Mouse (Mus musculus): ENCODE measurements around the gene Ablim2.
A peak's percentile ranks its signal among the peaks of the same experiment; 100 is the strongest.

The Ablim2 gene

GRCm38 (mm10) chr5:35770246-35770645 lies 12.6 kb downstream of the Ablim2 start:
- no peak for DNase-seq (ENCODE audit: low read depth)

- DNase-seq (ENCODE audit: low read depth): no peak
Observed at GRCm38 (mm10) chr5:35770891-35771663, 13.4 kb downstream of the Ablim2 start.

GRCm38 (mm10) chr5:35773274-35774136 lies 15.8 kb downstream of the Ablim2 start:
- DNase-seq (ENCODE audit: low read depth): no peak

DNA sequence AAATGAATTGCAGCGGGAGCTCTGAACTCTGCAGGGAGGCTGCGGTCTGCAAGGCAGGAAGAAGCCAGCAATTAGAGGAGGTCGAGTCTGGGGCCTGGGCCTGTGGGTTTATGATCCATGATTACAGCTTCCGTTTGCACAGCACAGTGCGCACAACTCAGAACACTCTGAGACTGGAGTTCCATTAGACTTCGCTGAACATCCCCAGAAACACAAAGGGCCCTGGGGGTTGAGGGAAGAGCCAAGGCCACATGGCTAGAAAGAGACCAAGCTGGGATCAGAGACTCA lies 16.4 kb downstream of the Ablim2 start:
- DNase-seq (ENCODE audit: low read depth): no peak

- DNase-seq (ENCODE audit: low read depth): no peak
Observed at GRCm38 (mm10) chr5:35781116-35781515, 23.4 kb downstream of the Ablim2 start.

DNA sequence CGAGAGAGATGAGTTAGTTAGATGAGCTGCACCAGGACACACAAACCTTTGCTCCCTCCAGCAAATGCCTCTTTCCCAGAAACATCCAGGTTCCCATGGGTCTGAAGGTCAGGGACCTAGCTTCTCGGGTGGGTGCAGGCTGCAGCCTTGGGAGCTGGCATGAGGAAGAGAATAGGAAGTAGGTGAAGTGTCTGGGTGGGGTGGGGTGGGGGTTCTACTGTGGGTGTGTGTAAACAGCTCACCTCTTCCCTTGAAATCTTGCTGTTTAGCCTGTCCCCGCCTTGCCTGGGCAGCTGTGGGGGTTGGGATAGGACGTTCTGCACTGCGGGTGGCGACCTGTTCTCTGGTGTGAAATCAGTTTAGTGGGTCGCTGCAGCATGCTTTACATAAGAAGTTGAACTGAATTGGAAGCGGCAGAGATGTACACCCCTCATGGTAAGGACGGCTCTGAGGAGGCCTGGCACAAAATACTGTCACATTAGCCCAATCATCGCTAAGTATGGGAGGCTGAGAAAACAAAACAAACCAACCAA lies 25.0 kb downstream of the Ablim2 start:
- DNase-seq (ENCODE audit: low read depth): no peak

- DNase-seq (ENCODE audit: low read depth): no peak
Observed at GRCm38 (mm10) chr5:35785853-35786252, 28.2 kb downstream of the Ablim2 start.

DNA sequence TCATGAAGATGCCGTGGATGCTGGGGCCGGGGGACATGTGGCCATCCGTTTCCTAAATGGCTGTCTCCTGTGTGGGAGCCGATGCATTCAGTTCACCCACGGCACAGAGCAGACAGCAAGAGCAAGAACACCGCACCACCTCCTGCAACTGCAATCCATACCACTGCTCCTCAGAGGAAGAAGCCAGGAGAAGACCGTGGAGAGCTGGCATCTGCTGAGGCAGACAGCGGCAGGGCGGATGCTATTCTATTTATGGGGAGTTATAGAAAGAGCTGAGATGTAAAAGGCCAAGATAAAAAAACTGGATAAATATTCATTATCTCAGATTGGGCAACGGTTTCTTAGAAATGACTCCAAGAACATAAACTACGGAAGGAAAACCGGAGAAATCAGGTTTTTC lies 30.2 kb downstream of the Ablim2 start:
- DNase-seq (ENCODE audit: low read depth): no peak

- no peak for DNase-seq (ENCODE audit: low read depth)
Observed at GRCm38 (mm10) chr5:35788719-35789118, 31.0 kb downstream of the Ablim2 start.

GRCm38 (mm10) chr5:35789697-35790096 lies 32.0 kb downstream of the Ablim2 start:
- no peak for DNase-seq (ENCODE audit: low read depth)

DNA sequence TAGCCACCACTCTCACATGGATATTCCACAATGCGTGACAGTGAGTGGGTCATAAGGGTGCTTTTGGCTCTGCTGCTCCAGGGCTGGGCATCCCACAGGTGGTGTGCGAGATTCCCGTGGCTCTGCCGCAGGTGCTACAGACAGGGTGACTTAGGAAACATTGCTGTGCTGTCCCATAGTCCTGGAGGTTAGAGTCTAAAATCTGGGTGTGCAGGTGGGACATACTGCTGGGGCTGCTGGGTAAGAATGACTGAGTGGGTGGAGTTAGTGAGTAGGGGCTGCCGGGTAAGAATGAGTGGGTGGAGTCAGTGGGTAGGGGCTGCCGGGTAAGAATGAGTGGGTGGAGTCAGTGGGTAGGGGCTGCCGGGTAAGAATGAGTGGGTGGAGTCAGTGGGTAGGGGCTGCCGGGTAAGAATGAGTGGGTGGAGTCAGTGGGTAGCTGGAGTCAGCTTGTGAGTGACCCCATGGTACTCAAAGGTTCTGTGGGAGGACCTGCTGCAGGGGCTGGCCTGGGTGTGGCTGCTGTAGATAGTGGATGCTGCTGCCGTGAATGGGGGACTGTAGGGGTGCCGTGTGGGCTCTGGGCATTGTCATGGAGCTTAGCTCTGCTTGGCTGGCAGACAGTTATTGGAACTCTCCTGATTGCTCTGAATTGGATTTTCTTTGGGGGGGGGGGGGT lies 32.8 kb downstream of the Ablim2 start:
- no peak for DNase-seq (ENCODE audit: low read depth)

DNA sequence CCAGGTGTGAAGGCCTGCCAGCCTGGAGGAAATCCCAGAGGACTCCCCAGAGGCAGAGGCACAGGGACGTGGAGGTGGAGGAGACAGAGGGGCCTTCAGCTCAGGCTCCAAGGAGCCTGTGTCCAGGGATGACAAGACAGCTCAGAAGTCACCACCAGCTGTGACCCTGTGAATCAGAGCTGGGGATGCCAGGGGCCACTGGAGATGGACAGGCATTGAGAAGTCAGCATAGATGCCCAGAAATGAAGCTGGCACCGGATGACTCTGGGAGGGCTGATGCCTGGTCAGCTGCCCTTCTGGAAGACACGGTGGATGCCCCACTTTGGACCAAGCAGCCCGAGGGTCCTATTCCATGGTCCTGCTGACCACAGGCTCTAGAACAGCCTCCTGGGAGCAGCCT lies 36.3 kb downstream of the Ablim2 start:
- DNase-seq (ENCODE audit: low read depth): no peak

GRCm38 (mm10) chr5:35794942-35795341 lies 37.3 kb downstream of the Ablim2 start:
- DNase-seq (ENCODE audit: low read depth): no peak

GRCm38 (mm10) chr5:35795481-35796048 lies 37.9 kb downstream of the Ablim2 start:
- peak; percentile 22 for DNase-seq (ENCODE audit: low read depth)

- DNase-seq (ENCODE audit: low read depth): no peak
Observed at GRCm38 (mm10) chr5:35796136-35796535, 38.5 kb downstream of the Ablim2 start.

- no peak for DNase-seq (ENCODE audit: low read depth)
Observed at GRCm38 (mm10) chr5:35799090-35799489, 41.4 kb downstream of the Ablim2 start.

GRCm38 (mm10) chr5:35803416-35803815 lies 45.7 kb downstream of the Ablim2 start:
- no peak for DNase-seq (ENCODE audit: low read depth)

DNA sequence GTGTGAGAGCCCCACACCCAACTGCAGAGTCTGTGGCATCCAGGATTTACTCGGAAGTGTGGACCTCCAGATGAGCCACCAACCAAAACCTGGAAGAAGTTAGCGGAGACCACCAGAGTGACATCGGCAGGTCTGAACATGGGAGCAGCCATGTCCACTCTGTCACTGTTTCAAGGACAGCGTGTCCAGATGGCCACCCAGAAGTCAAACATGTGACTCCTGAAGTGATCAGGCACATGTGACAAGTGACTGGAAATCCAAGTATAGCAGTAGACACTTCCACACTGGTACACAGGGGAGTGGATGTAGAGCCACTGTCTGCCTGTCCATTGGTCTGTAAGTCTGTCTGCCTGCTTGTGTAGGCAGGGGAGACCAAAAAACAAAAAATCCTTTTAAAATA lies 47.0 kb downstream of the Ablim2 start:
- no peak for DNase-seq (ENCODE audit: low read depth)

GRCm38 (mm10) chr5:35805209-35805608 lies 47.5 kb downstream of the Ablim2 start:
- no peak for DNase-seq (ENCODE audit: low read depth)

DNA sequence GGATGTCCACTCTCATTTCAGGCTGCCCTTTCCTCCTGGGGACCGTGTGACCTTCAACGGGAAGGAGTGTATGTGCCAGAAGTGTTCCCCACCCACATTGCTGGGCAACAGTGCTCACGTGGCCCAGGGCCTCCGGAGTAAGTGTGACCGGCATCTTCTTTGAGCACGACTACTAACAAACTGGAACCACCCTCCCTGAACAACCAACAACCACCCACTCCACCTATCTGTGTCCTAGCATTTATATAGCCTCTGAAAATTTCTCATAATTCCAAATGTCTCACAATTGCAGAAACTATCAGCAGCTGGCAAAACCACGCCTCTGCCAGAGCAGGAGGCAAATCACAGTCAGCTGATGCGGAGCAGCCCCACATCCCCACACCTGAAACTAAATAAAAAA lies 49.3 kb downstream of the Ablim2 start:
- no peak for DNase-seq (ENCODE audit: low read depth)

GRCm38 (mm10) chr5:35810526-35810925 lies 52.8 kb downstream of the Ablim2 start:
- DNase-seq (ENCODE audit: low read depth): no peak

DNA sequence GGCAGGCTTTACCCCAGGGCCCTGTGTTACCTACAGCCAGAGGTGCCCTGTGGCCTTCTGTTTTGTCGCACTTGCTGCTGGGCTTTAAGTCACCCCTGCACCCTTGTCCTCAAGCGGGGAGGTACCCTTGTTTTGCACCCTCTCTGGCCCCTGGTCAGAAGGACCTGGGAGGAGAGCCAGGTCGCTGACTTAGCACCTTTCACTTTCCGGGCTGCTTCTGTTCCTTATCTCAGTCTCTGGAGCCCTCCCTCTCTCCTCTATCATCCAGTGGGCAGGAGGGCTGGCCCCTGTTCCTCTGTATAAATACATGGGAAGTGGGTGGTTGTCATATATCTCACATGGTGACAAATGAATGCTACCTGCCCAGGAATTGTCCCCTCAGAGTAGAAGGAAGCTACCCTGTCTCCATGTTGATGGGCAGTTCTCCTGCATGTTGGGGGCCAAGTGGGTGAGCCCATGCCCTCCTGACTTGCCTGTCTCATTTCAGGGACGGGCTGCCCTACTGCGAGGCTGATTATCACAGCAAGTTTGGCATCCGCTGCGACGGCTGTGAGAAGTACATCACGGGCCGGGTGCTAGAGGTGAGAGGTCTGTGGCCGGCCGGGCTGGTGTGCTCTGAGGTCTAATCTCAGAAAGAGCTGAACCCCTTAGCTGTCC lies 54.1 kb downstream of the Ablim2 start:
- no peak for DNase-seq (ENCODE audit: low read depth)

Data from c-Kit-positive CD71-negative TER-119-negative erythroid progenitor cells, embryonic 14.5 days (primary cell).